Mouse (Mus musculus) left cerebral cortex, postnatal 36 days (tissue): Measurements from ENCODE around the gene Tsen54. TPM values are rescaled to one million over a fixed set of nuclear protein-coding genes. Genes with fewer than 3 reads are reported as not detected.

Experiments
- DNase-seq, 2 experiments: peaks; one replicate each; pipeline ENCODE4 v3.0.0; 2021 to 2022; ENCODE audit warnings: low spot score in 2 of 2, mixed read lengths in 1 of 2
- intact Hi-C: fragments of 180-260 bp; cut with DNase I; formaldehyde crosslinking; loops from one replicate; pipeline ENCODE4 v1.15.1; 2025
- total RNA-seq, 2 experiments: library from RNA; stranded (reverse); gene quantifications; 2 replicates each; pipeline ENCODE4 v1.2.3; 2021

Gene Tsen54
- total RNA-seq = 10 to 100 TPM; 10.6 to 16.0 TPM

- intact Hi-C loops = loop anchor here (1.0 to 5.0 kb wide), 3 partner anchors 48 to 168 kb away; partner anchors contain the start of gene Tmem94
- peak; percentile 83 to 90 for DNase-seq
These were observed at the start of gene Tsen54 for GRCm38 (mm10) chr11:115814605-115815450. Gene Tsen54, plus strand, starts transcription at chr11:115814724.

- DNase-seq = peak; percentile 96 to 99
- intact Hi-C loops = loop anchor here (5.0 kb wide), 2 partner anchors 43 to 47 kb away; partner anchors contain the start of genes Caskin2 and Tsen54
These were observed 49.4 kb upstream of the Tsen54 start, which contains the start of gene Tmem94 for GRCm38 (mm10) chr11:115765103-115765606. Gene Tmem94, plus strand, starts transcription at chr11:115765433.

GRCm38 (mm10) chr11:115765607-115766141, 48.9 kb upstream of the Tsen54 start:
- no peak for DNase-seq
- intact Hi-C loops = loop anchor here (5.0 kb wide), 2 partner anchors 43 to 47 kb away; partner anchors contain the start of genes Caskin2 and Tsen54

GRCm38 (mm10) chr11:115766356-115766943, 48.1 kb upstream of the Tsen54 start:
- DNase-seq = no peak
- intact Hi-C loops = loop anchor here (5.0 kb wide), 2 partner anchors 44 to 46 kb away; partner anchors contain the start of genes Caskin2 and Tsen54

- DNase-seq = no peak
- intact Hi-C loops = loop anchor here (5.0 kb wide), 2 partner anchors 45 kb away; partner anchors contain the start of genes Caskin2 and Tsen54
These were observed 47.5 kb upstream of the Tsen54 start for GRCm38 (mm10) chr11:115766981-115767380.

- intact Hi-C loops = loop anchor here (5.0 kb wide), 2 partner anchors 43 to 47 kb away; partner anchors contain the start of genes Caskin2 and Tsen54
- DNase-seq = no peak
These were observed 45.6 kb upstream of the Tsen54 start for GRCm38 (mm10) chr11:115768896-115769295.

GRCm38 (mm10) chr11:115774653-115775052, 39.9 kb upstream of the Tsen54 start:
- intact Hi-C loops = no loop called here
- no peak for DNase-seq

- DNase-seq = no peak
- intact Hi-C loops = no loop called here
These were observed 38.5 kb upstream of the Tsen54 start for GRCm38 (mm10) chr11:115775821-115776665.

- intact Hi-C loops = no loop called here
- DNase-seq = no peak
These were observed 37.6 kb upstream of the Tsen54 start for GRCm38 (mm10) chr11:115776954-115777353.

GRCm38 (mm10) chr11:115777487-115778335, 36.8 kb upstream of the Tsen54 start:
- DNase-seq = no peak

GRCm38 (mm10) chr11:115779038-115779571, 35.4 kb upstream of the Tsen54 start:
- intact Hi-C loops = loop anchor here (2.0 kb wide), 1 partner anchor 56 kb away; no protein-coding TSS in a partner anchor

More at GRCm38 (mm10) chr11:115777487-115778335, 36.8 kb upstream of the Tsen54 start:
- intact Hi-C loops = loop anchor here (2.0 kb wide), 1 partner anchor 55 kb away; no protein-coding TSS in a partner anchor

GRCm38 (mm10) chr11:115780141-115781070, 34.1 kb upstream of the Tsen54 start:
- DNase-seq = peak; percentile 64
- intact Hi-C loops = no loop called here

More at GRCm38 (mm10) chr11:115779038-115779571, 35.4 kb upstream of the Tsen54 start:
- peak; percentile 40 to 48 for DNase-seq

- DNase-seq = no peak
- intact Hi-C loops = no loop called here
These were observed 28.1 kb upstream of the Tsen54 start for GRCm38 (mm10) chr11:115786473-115786872.

GRCm38 (mm10) chr11:115789787-115790186, 24.7 kb upstream of the Tsen54 start:
- intact Hi-C loops = no loop called here
- peak in 1 of 2 experiments; percentile 3 for DNase-seq

GRCm38 (mm10) chr11:115791919-115792318, 22.6 kb upstream of the Tsen54 start:
- intact Hi-C loops = no loop called here
- no peak for DNase-seq

GRCm38 (mm10) chr11:115792353-115792752, 22.2 kb upstream of the Tsen54 start:
- intact Hi-C loops = no loop called here
- peak in 1 of 2 experiments; percentile 2 for DNase-seq
